Mouse (Mus musculus) gastrocnemius, postnatal 25 days (tissue): ENCODE results near the gene Dlx3. TPM values are rescaled to one million over a fixed set of nuclear protein-coding genes. Genes with fewer than 3 reads are reported as not detected.

Experiments
- DNase-seq: peaks from one replicate; pipeline ENCODE4 v3.0.0; 2022
- total RNA-seq, 2 experiments: library from RNA; stranded (reverse); gene quantifications; 1 replicate in 1 of 2; 2 replicates in 1 of 2; pipeline ENCODE4 v1.2.3; 2021

The Dlx3 gene
- total RNA-seq, 2 experiments from 2014 or later, result not detected

DNA sequence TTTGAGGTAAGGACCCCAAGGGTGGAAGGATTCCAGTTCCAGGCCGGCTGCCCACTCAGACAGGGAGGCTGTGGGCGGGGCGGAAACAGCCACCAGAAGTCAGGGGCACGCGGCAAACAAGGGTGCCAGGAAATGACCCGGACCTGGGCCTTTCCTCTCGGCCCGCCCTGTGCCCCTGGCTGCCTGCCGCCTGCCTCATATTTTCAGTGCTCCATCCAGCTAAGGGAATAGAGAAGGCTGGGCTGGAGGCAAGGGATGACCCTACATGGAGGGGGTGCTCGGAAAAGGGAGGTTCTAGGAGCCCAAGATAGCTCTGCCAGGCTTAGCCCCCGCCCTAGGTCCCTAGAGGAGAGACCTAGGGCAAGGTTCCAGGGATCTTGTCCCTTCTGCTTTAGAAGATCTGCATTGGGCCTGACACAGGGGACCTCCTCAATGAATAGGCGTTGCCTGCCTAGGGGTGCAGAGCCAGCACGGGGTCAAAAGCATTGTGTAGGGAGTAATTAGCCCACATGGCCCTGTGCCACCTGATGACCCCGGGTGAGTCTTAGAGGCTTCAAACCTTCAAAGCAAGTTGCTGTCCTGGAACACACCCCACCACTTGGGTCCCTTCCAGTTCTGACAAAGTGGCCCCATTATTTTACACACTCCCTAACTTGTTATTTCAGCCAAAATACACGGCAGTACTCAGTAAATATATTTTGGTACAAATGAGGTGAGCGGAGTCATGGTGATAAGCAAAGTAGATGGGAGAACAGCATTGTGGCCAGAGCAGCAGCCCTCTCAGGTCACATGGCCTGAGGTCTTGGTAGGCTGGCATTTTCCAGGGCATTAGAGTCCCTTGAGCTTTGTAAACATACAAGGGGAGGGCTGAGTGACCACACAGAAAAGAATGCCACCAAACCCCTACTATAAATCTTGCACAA is 30.8 kb upstream of the Dlx3 start:
- peak; percentile 58 for DNase-seq

DNA sequence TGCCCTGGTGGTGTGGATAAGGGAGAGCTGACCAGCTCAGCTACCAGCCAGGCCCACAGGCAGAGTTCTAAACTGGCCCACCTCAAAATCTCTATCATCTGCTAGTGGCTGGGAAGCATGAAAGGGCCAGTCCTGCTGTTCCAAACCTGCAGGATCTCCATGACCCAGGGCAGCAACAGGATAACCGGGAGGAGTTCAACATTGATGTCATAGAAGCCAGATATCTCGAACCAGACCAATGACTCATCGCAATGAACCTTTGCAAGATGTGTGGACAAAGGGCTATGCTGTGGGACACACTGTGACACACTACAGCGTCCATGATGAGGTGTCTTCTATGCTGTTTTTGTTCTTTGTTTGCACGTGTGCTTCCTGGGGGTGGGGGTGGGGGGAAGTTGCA is 26.8 kb upstream of the Dlx3 start:
- no peak for DNase-seq

DNA sequence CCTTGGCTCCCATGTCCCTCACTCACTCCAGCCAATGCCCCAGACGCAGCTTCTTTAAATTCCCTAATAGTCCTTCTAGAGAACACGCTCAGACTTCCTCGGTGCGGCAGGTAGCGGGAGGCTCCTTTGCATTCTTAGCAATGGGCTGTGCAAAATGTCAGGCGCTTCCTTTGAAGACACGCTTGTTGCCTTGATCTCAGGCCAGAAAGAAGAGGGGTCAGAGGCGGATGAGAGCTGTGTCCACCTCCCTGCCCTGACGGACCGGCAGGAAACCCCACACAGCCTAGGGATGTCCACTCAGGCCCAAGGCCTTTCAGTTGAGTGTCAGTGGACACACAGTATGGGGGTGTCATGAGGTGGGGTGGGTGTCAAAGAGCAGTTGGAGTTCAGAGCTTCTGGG is 24.3 kb upstream of the Dlx3 start:
- DNase-seq, result no peak

DNA sequence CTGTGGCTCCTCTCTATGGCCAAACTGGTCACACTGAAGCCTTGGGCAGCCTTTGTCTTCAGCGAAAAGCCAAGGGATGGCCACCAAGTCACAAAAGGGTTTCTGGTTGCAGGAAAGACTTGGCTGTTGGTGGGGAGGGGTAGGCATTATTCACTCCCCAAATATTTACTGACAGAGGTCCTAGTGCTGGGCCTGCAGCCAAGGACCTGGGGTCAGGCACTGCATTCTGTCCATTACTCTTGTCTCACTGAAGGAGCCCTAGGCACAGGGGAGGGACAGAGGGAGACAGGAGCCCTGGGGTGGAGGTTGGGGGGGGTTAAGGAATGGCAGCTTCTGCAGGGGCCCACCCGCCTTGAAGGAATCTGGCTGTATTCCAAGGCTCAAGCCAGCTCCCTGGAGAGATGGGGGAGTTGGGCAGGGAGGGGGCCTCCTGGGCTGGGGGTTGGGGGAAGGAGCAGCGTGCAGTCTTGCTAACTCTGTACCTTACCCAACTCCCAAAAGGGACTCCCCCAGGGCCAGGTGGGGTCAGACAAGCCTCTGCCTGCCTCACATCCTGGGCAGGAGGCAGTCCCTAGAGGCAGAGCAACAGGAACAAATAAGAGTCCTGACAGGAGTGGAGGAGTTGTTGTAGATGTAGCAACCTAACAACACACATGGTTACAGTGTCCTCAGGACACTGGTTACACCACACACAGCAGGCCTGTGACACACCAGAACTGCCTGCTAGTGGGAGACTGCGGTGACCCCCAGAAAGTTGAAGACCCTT is 23.1 kb upstream of the Dlx3 start:
- DNase-seq, result no peak

DNA sequence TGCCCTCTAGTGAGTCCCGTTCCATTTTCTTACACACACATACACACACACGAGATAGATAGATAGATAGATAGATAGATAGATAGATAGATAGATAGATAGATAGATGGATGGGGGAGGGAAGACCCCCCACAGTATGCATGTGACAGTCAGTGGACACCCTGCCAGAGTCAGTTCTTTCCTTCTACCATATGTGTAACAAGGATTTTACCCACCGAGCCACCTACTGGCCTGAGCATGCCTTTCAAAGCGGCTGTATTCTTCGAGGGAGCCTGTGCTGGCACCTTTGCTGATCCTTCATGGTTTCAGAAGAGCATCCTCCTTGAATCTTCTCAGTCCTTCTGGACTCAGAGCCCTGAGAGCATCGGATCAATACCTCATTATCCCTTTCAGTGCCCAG is 22.0 kb upstream of the Dlx3 start:
- DNase-seq, result no peak

DNA sequence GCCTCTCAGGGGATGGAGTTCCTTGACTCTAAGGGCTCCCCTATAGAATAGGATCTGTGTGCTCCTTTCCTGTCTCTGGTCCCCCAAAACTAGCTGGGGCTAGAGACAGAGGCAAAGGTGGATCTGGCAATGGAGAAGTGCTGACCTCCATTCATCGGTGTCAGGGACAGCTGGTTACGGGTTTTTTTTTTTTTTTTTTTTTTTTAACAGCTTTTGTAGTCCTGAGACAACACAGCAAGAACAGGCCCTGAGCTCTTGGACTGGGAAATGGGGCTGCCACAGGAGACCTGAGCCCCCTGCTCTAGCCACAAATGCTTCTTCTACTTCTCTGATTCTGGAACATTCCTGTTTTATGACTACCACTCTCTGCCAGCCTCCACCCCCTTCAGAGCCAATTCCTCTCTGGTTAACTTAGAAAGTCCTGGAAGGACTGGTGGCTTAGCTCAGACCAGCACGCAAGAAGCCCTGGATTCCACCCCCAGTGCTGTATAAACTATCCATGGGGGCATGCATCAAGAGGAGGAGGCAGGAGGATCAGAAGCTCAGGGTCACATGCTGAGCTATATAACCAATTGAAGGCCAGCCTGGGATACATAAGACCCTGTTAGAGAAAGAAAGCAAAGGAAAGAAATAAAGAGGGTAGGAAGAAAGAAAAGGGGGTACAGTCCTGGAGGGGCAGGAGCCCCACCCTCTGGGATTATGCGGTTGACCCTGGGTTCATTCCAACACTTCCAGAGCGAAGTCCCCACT is 21.4 kb upstream of the Dlx3 start:
- no peak for DNase-seq

DNA sequence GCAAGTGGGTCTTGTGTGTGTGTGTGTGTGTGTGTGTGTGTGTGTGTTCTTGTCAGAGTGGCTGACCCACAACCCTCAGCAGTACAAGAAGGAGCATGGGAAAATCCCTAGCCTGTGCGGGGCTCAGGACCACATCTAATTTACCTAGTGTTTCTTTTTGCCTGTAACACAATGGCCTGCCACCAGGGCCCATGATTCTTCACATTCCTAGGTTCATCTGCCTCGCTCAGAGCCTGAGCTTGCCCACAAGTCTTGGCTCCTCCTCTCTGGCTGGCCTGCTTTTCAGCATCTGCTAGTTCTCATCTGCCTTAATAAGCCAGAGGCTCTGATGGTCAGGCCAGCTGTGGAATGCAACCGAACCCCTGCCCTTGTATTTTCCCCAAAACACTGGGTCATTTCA is 19.5 kb upstream of the Dlx3 start:
- DNase-seq, result no peak

DNA sequence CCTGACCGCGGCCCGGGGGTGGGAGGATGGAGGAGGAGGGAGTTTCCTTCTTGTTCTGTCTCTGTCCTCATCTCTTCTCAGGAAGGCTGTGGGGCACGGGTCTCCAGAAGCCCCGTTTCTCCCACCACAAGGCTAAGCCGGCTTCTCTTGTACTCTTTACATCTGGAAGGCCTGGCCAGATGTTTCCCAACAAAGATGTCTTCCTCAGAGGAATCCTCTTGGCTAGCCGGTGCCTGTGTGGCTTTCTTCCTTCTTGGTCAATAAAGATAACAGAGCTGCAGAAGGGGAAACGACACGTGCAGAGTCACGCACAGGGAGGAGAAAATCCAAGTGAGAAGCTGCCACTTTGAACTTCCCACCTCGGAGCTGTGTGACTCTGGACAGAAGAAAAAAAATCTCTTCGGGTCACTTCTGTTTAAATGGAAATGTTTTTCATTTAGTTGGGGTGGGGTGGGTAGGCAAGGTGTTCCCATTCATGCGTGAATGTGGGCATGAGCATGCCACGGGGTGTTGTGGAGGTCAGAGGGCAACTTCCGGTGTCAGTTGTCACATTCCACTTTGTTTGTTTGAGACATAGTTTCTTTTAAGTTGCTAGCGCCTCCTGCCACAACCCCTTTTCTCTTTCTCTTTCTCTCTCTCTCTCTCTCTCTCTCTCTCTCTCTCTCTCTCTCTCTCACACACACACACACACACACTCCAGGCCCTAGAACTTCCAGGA is 18.7 kb upstream of the Dlx3 start:
- no peak for DNase-seq

DNA sequence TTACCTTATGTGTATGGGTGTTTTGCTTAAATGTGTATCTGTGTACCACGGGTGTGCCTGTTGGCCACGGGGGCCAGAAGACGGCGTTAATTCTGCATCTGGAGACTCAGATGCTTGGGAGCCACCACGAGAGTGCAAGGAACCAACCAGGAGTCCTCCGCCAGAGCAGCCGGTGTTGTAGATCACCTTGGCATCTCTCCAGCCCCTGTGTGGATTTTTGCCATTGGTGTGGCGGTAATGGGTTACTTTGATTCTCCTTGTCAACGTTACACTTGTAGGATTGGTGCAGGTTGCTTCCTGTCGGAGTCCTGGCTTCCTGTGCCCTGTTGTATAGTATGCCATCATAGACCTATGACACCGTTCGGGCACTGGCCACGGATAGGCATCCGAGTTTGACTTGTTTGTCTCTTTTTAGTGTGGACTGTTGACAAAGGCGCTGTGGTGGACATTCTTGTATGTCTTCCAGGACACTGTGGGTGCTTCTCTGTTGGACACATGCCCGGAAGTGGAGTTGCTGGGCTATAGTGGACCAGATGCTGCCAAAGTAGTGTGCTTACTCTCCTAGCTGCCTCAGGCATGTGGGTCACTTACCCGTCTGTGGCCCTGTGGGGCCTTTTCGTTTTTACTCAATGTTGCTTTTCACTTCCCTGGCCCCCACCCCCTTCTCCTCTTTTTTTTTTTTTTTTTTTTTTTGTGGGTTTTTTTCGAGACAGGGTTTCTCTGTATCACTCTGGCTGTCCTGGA is 17.6 kb upstream of the Dlx3 start:
- no peak for DNase-seq

DNA sequence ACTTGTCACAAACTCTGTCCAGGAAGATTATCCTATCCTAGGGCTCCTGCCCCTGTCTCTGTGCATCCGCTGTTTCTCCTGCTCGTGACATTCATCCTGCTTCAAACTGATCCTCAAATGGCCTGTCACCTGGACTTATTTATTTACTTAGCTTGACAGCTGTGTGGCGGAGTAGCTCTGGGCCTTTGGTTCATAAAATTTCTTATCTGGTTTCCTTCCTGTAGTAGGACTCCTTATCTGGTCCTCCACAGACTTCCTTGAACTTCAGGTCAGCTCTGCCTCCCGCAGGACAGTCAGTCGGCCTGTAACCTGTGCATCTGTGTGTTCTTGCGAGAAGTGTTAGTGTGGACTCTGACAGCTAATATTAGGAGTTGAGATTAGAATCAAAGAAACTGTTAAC is 15.7 kb upstream of the Dlx3 start:
- DNase-seq, result no peak

DNA sequence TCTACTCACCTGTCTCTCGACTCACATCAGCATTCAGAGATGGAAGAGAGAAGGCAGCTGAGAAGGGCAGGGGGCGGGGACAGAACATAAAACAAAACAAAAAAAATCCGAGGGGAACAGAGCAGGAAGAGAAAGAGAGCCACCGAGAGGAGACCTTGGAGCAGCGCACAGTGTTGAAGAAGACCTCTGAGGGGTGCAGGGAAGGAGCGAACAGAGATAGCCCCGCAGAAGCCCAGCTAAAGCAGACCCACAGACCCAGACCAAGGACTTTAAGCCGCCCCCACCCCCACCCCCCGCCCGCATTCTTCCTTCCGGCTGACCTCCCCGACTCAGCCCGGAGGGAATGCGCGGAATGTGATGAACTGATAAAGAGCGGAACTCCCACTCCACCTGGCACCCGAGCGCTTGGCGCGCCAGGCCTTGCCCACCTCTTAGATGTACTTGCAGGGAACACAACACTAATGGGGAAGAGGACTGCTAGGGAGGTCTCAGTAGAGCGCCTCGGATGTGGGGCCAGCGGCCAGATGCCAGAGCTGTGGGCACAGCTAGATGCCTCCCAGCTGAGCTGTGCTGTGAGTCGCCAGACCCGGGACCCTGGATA is 14.5 kb upstream of the Dlx3 start:
- DNase-seq, result no peak

DNA sequence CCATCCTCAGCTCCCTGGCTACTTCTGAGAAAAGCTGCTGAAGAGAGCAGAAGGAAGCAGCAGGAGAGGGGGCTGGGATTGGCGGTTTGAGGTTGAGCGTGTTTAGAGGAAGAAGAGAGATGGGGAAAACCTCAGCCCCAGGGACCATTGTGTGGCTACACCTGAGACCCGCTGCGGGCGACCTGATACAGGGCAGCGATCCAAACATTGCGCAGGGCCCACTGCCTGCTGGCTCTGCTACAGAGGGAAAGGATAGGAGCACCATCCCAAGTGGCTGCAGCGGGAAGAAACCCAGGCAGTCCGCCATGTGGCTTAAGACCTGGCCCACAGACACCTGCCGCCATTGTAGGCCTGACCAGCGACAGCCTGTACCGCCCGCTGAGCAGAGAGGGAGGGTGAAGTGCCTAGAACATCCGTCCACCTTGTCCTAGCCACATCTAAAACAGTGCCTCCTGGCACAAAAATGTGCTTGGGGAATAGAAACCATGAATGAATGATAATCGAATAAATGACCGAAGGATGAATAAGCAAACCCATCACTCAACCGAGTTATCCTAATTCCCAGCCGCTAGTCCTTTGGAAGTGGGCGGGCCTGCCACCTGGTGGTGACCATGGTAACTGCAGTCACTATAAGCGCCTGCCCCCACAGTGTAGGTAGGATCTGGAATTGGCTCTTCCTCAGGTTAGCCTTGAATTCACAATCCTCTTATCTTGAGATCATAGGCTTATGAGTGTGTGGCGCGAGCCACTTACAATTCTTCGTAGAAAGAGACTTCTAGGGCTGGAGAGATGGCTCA is 13.3 kb upstream of the Dlx3 start:
- peak; percentile 39 for DNase-seq

DNA sequence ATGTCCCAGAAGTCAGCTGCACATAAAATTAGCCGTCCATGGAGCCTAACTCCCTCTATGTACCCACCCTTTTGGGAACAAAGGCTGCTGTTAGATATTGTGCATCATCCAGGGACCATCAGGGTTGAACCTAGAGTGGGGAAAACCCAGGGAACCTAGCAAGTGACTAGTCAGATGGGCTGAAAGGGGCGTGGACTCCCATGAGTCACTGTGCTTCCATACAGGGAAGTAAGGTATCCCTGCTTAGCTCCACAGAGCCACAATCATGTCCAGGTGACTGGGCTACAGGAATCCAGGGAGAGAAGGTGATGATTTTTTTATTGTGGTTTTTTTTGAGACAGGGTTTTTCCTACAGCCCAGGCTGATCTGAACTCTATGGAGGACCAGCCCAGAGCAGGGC is 10.9 kb upstream of the Dlx3 start:
- no peak for DNase-seq

DNA sequence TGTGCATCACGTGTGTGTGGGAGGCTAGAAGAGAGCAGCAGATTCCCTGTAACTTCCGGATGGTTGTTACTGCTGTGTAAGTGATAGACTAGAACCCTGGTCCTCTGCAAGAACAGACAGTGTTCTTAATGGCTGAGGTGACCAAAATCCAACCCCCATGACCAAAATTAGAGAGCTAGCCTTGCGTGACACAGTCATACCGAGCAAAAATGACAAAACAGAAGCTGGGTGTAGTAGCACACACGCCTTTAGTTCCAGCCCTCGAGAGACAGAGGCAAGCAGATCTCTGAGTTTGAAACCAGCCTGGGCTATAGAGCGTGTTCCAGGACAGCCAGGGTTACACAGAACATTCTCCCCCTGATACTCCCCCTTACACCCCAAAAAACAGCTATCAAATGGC is 9.8 kb upstream of the Dlx3 start:
- DNase-seq, result no peak

DNA sequence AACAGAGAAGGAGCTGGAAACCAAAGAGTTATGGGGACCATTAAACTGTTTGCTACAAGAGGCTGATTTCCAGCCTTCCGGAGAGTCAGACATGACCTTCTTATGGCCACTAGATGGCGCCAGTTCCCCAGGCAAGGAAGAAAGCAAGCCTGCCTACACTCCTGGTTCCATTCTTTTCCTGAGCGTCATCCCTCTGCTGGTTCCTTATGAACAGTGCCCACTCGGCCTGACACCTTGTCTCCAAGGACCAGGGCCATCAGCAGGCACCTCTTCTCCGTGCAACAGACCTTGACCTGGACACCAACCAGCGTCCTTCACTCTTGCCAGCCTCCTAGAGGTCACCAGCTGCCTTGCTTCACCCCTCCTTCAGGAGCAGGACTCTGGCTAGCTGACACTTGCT is 2.9 kb upstream of the Dlx3 start:
- DNase-seq, result peak; percentile 29

DNA sequence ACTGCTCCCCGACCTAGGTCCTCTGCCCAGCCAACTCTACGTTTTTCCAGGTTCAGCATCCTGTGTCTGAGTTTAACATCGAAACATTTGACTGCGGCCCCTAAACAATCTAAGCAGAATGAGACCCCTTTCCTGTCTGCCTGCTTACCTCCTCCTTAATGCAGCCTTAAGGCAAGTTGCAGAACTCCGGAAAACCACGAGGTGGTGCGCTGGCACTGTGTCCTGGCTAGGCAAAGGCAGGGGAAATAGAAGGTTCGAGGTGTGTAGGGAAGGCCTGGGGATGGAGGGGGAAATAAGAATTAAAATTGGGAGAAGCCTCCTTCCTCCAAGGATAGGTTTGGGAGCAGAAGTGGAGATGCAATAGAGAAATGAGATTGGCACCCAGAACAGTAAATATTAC is 1.4 kb upstream of the Dlx3 start:
- DNase-seq, result no peak

DNA sequence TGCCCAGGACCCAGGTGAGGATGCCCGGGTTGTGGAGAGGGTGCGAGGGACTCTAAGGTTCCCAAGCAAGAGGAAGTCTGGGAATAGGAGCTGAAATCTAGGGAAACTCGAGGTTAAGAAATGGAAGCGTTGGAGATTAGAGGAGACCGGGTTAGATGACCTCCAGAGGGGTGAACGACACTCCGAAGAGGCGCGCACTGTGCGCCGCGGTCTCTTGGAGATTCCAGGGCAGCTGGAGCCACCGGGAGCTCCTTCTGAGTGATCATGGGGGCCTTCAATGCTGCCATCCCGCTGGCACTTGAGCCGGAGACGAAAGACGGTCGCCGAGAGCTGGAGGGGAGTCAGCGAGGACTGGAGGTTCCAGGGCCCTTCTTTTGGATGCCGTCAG is 708 bp downstream of the Dlx3 start:
- DNase-seq, result no peak

DNA sequence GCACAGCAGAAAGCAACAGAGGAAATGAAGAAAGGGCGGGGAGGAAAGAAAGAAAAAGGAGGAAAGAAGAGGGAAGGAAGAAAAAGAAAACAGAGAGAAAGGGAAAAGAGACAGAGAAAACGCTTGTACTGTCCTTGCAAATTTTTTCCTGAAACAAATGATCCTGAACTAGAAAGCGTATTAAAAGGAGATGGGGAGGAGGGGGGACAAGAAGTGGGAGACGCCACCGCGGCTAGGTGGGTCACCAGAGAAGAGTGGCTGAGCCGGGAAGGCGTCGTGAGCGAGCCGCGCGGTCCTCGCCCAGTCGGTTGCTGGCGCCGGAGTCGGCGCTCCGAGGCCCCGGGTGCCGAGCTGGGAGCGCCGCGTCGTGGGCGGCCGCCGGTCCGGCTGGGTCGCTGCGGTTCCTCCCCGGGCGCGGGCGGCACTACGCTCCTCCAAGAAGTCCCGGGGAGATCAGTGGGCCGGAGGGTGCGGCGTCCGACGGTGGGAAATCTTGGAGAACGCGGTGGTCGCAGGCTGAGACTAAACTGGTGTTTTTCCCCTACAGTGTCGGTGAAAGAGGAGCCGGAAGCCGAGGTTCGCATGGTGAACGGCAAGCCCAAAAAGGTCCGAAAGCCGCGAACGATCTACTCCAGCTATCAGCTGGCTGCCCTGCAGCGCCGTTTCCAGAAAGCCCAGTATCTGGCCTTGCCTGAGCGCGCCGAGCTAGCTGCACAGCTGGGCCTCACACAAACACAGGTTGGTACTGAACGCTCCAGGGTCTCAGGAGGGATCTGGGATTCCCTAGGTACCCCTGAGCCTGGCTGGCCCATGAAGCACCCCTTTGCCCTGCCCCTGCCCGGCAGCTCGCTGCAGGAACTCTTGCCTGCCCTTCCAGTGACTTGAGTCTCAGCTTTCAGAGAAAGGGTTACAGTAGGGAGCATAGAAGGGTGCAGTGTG is 1.5 kb downstream of the Dlx3 start:
- DNase-seq, result no peak

DNA sequence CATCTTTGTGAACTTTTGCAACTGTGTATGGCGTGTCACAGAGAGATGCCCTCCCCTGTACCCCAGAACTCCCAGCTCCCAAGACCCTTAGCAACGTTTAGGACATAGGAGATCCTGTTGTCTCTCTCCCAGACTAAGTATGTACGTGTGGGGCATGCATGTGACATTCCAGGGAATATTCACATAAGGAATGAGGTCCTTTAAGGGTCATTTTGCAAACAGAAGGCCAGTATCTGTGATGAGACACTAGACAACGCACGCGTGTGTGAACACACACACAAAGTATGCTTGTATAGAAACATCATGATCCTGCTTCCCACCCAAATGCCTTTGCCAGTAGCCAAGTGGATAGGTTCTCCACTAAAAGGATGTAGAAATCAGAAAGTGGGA is 2.2 kb downstream of the Dlx3 start:
- DNase-seq, result no peak
